32 mouse cellular contexts compared by ENCODE assay signal in the genomic region with DNA sequence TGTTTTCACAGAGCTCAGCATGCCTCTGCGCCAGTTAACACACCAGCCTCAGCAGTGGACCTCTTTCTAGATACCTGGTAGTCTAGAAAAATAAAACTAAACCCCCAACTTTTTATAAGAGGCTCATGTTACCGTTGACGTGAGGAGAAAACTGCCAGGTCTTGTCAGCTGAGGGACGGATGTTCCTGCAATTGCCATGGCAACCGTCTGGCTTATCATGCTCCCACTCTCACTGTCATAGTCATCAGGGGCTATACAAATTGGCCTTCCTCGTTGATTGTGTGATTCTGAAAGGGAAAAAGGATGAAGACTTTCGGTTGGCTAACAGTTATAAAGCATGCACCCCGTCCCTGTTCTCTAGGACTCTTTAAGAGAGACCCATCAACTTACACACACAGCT. TPM values are rescaled to one million over a fixed set of nuclear protein-coding genes. Genes with fewer than 3 reads are reported as not detected.
DNase-seq lines count a peak whose midpoint lies in the region; ATAC-seq and TF ChIP-seq lines count a peak whose summit lies in the region.
"Had no signal": no experiment of that assay in that cellular context is flagged by ENCODE, and none has a peak within 500 bp of the region (broad histone marks: within the 10 kb centered on the region; RNA-seq: fewer than 3 reads in every experiment).

No protein-coding gene starts in this region.

- H3K9ac ChIP-seq in forebrain, embryonic 14.5 days (ENCODE audit: low read length) = no peak overlapping the region
- no peak overlapping the region for H3K9ac ChIP-seq in forebrain, embryonic 11.5 days (ENCODE audit: low read length)
- no peak overlapping the region for H3K9ac ChIP-seq in midbrain, postnatal 0 days (replicated peaks; ENCODE audit: low read length, poor library complexity, severe bottlenecking)
- H3K9ac ChIP-seq: embryonic facial prominence, embryonic 12.5 days; heart, embryonic 15.5 days; hindbrain, embryonic 13.5 days; limb, embryonic 12.5 days; liver, embryonic 15.5 days; lung, embryonic 15.5 days; midbrain, embryonic 12.5 days; stomach, embryonic 15.5 days had no signal

- H3K4me1 ChIP-seq in forebrain, embryonic 14.5 days (ENCODE audit: control insufficient read depth, insufficient read depth, low read length) = no peaks in the 10 kb centered on the region
- H3K4me1 ChIP-seq in forebrain, embryonic 11.5 days (replicated peaks; ENCODE audit: control insufficient read depth, insufficient read depth, low read length) = no peaks in the 10 kb centered on the region
- no peaks in the 10 kb centered on the region for H3K4me1 ChIP-seq in midbrain, postnatal 0 days (ENCODE audit: insufficient read depth, low read length)
- H3K4me1 ChIP-seq in midbrain, embryonic 10.5 days = 0 out of 2 replicates have a peak, but pooled peaks cover 5% of the 10 kb centered on the region
- H3K4me1 ChIP-seq: heart, embryonic 10.5 days; heart, embryonic 15.5 days; limb, embryonic 12.5 days; liver, embryonic 15.5 days; lung, embryonic 15.5 days; midbrain, embryonic 12.5 days; stomach, embryonic 15.5 days had no signal

- no peak for ATAC-seq in forebrain, embryonic 14.5 days
- ATAC-seq in forebrain, embryonic 11.5 days (replicated peaks; ENCODE audit: low FRiP score) = no peak
- 0 out of 2 replicates have a peak, but pooled peaks have one; percentile 10 for ATAC-seq in midbrain, postnatal 0 days (ENCODE audit: low FRiP score)
- ATAC-seq: intestine, embryonic 16.5 days had no signal

- peak; percentile 14 for DNase-seq in forebrain, embryonic 14.5 days (ENCODE audit: low spot score)
- no peak for DNase-seq in forebrain, embryonic 11.5 days (ENCODE audit: low spot score)
- no peak for DNase-seq in midbrain, postnatal 0 days (ENCODE audit: low spot score)
- DNase-seq in midbrain, embryonic 10.5 days (ENCODE audit: low spot score) = no peak
- DNase-seq in layer of hippocampus, adult 2 months (ENCODE audit: low spot score in 2 of 2) = peak; percentile 37 to 58
- no peak for DNase-seq in B cell, adult 2 months
- no peak for DNase-seq in cerebellum, postnatal 36 days
- no peak for DNase-seq in left cerebral cortex, postnatal 14 days (ENCODE audit: low spot score in 2 of 2)
- DNase-seq: adrenal gland, postnatal 25 days; cerebellum, adult 2 months; cerebellum, postnatal 25 days; embryo, embryonic 11 days; gastrocnemius, postnatal 25 days; heart, postnatal 36 days; kidney, adult 9 months; kidney, postnatal 10 days; right cerebral cortex, postnatal 25 days; thymus, adult 18-20 months; thymus, postnatal 25 days had no signal

- intact Hi-C loops in left cerebral cortex, postnatal 14 days (cut with DNase I) = no loop called here

- peaks cover 56% of the 10 kb centered on the region for H3K36me3 ChIP-seq in forebrain, embryonic 14.5 days (ENCODE audit: control insufficient read depth, insufficient read depth, low read length)
- H3K36me3 ChIP-seq in forebrain, embryonic 11.5 days (ENCODE audit: control insufficient read depth, insufficient read depth, low read length) = no peaks in the 10 kb centered on the region; the same call in 1 of the 2 replicates
- peaks cover 30% of the 10 kb centered on the region for H3K36me3 ChIP-seq in midbrain, postnatal 0 days (ENCODE audit: insufficient read depth, low read length)
- peaks cover 88% of the 10 kb centered on the region for H3K36me3 ChIP-seq in midbrain, embryonic 10.5 days

- H3K4me2 ChIP-seq in forebrain, embryonic 14.5 days (ENCODE audit: low read length) = no peak overlapping the region
- H3K4me2 ChIP-seq in forebrain, embryonic 11.5 days (ENCODE audit: low read depth, low read length, severe bottlenecking) = no peak overlapping the region
- no peak overlapping the region for H3K4me2 ChIP-seq in midbrain, postnatal 0 days (ENCODE audit: low read depth, low read length, poor library complexity, severe bottlenecking)
- H3K4me2 ChIP-seq: embryonic facial prominence, embryonic 12.5 days; heart, embryonic 15.5 days; hindbrain, embryonic 13.5 days; limb, embryonic 12.5 days; liver, embryonic 15.5 days; lung, embryonic 15.5 days; midbrain, embryonic 12.5 days; stomach, embryonic 15.5 days had no signal

- no peaks in the 10 kb centered on the region for H3K27me3 ChIP-seq in forebrain, embryonic 14.5 days (replicated peaks; ENCODE audit: control insufficient read depth, insufficient read depth, low read length)
- H3K27me3 ChIP-seq in forebrain, embryonic 11.5 days (ENCODE audit: control insufficient read depth, insufficient read depth, low read length) = no peaks in the 10 kb centered on the region
- H3K27me3 ChIP-seq in midbrain, postnatal 0 days (ENCODE audit: insufficient read depth, low read length) = no peaks in the 10 kb centered on the region
- no peaks in the 10 kb centered on the region for H3K27me3 ChIP-seq in midbrain, embryonic 10.5 days (ENCODE audit: low read depth, poor library complexity, severe bottlenecking)
- H3K27me3 ChIP-seq: embryonic facial prominence, embryonic 12.5 days; heart, embryonic 15.5 days; hindbrain, embryonic 13.5 days; limb, embryonic 12.5 days; liver, embryonic 15.5 days; lung, embryonic 15.5 days; midbrain, embryonic 12.5 days; stomach, embryonic 15.5 days had no signal

- TF ChIP-seq CTCF in midbrain, postnatal 0 days (IDR thresholded peaks at IDR 0.05) = no peak
- TF ChIP-seq CTCF in layer of hippocampus, adult 2 months (conservative IDR thresholded peaks at IDR 0.05) = no peak

- no peaks in the 10 kb centered on the region for H3K9me3 ChIP-seq in forebrain, embryonic 14.5 days (replicated peaks; ENCODE audit: control insufficient read depth, low read length)
- H3K9me3 ChIP-seq in forebrain, embryonic 11.5 days (ENCODE audit: control insufficient read depth, low read length) = no peaks in the 10 kb centered on the region
- H3K9me3 ChIP-seq in midbrain, postnatal 0 days (ENCODE audit: low read length) = no peaks in the 10 kb centered on the region
- H3K9me3 ChIP-seq in midbrain, embryonic 10.5 days (replicated peaks) = no peaks in the 10 kb centered on the region
- H3K9me3 ChIP-seq: embryonic facial prominence, embryonic 12.5 days; heart, embryonic 10.5 days; heart, embryonic 15.5 days; hindbrain, embryonic 13.5 days; limb, embryonic 12.5 days; liver, embryonic 15.5 days; lung, embryonic 15.5 days; midbrain, embryonic 12.5 days; stomach, embryonic 15.5 days had no signal

- no peak overlapping the region for H3K4me3 ChIP-seq in forebrain, embryonic 14.5 days (ENCODE audit: low read depth, low read length)
- H3K4me3 ChIP-seq in forebrain, embryonic 11.5 days (ENCODE audit: low read depth, low read length) = no peak overlapping the region
- no peak overlapping the region for H3K4me3 ChIP-seq in midbrain, postnatal 0 days (ENCODE audit: low read depth, low read length)
- no peak overlapping the region for H3K4me3 ChIP-seq in midbrain, embryonic 10.5 days
- H3K4me3 ChIP-seq in layer of hippocampus, adult 2 months = no peak overlapping the region
- H3K4me3 ChIP-seq: embryonic facial prominence, embryonic 12.5 days; heart, embryonic 10.5 days; heart, embryonic 15.5 days; hindbrain, embryonic 13.5 days; limb, embryonic 12.5 days; liver, embryonic 15.5 days; lung, embryonic 15.5 days; midbrain, embryonic 12.5 days; stomach, embryonic 15.5 days had no signal

- 56% methylated on average over 8 of the region's 8 CpGs for WGBS in forebrain, embryonic 14.5 days
- 70% methylated on average over 8 of the region's 8 CpGs for WGBS in forebrain, embryonic 11.5 days
- WGBS in midbrain, postnatal 0 days = 43% methylated on average over 8 of the region's 8 CpGs
- WGBS in midbrain, embryonic 10.5 days = 73% methylated on average over 8 of the region's 8 CpGs

- H3K27ac ChIP-seq in forebrain, embryonic 14.5 days (ENCODE audit: low read depth, low read length) = no peak overlapping the region
- H3K27ac ChIP-seq in forebrain, embryonic 11.5 days (ENCODE audit: low read depth, low read length) = no peak overlapping the region
- H3K27ac ChIP-seq in midbrain, postnatal 0 days (ENCODE audit: low read depth, low read length) = no peak overlapping the region
- no peak overlapping the region for H3K27ac ChIP-seq in midbrain, embryonic 10.5 days (replicated peaks)
- peak overlapping the region; percentile 70 for H3K27ac ChIP-seq in layer of hippocampus, adult 2 months
- H3K27ac ChIP-seq: embryonic facial prominence, embryonic 12.5 days; heart, embryonic 10.5 days; heart, embryonic 15.5 days; hindbrain, embryonic 13.5 days; limb, embryonic 12.5 days; liver, embryonic 15.5 days; lung, embryonic 15.5 days; midbrain, embryonic 12.5 days; stomach, embryonic 15.5 days had no signal

RNA-seq across cellular contexts. Expression of gene Usp1, which starts 52.1 kb away (rescaled TPM):
- 59.0 and 79.9 TPM in 2 replicates for polyA plus RNA-seq in forebrain, embryonic 14.5 days (2014; fragmentation: Nextera tagmentation; extraction: Ambion mirVana)
- polyA plus RNA-seq in forebrain, embryonic 11.5 days (2014; fragmentation: Nextera tagmentation; extraction: Ambion mirVana) = 153 and 173 TPM in 2 replicates
- total RNA-seq in midbrain, postnatal 0 days (2014; rRNA removed) = 10.6 and 13.0 TPM in 2 replicates
- polyA plus RNA-seq in midbrain, postnatal 0 days (2015; fragmentation: Nextera tagmentation; extraction: Ambion mirVana) = 19.4 and 22.5 TPM in 2 replicates
- polyA plus RNA-seq in midbrain, embryonic 10.5 days (2016; fragmentation: Nextera tagmentation; extraction: Ambion mirVana) = 103 and 116 TPM in 2 replicates
- total RNA-seq in layer of hippocampus, adult 2 months (2021) = 10 to 100 TPM; 26.3 to 26.6 TPM
- 10 to 100 TPM; 13.6 to 20.5 TPM for total RNA-seq in left cerebral cortex, postnatal 14 days (2021)

RNA-seq across cellular contexts. Expression of gene Angptl3, which starts 55.0 kb away (rescaled TPM):
- 0.36 and 0.73 TPM in 2 replicates for polyA plus RNA-seq in forebrain, embryonic 14.5 days (2014; fragmentation: Nextera tagmentation; extraction: Ambion mirVana)
- 1.9 TPM in 2 replicates for polyA plus RNA-seq in forebrain, embryonic 11.5 days (2014; fragmentation: Nextera tagmentation; extraction: Ambion mirVana)
- total RNA-seq in midbrain, postnatal 0 days (2014; rRNA removed) = not detected in 2 replicates
- polyA plus RNA-seq in midbrain, postnatal 0 days (2015; fragmentation: Nextera tagmentation; extraction: Ambion mirVana) = 0.54 and 1.2 TPM in 2 replicates
- polyA plus RNA-seq in midbrain, embryonic 10.5 days (2016; fragmentation: Nextera tagmentation; extraction: Ambion mirVana) = 1.0 and 1.2 TPM in 2 replicates
- not detected for total RNA-seq in layer of hippocampus, adult 2 months (2021)
- total RNA-seq in left cerebral cortex, postnatal 14 days (2021) = not detected
- total RNA-seq: gastrocnemius, postnatal 25 days; left cerebral cortex, postnatal 25 days; neutrophil, adult 5-6 weeks had no signal
- polyA plus RNA-seq: large intestine, adult 2 months had no signal

Comparison
In these comparisons a context has a peak if more than half of its experiments do, and no peak if none do; other contexts are left out.
1. DNase-seq: peak in forebrain, embryonic 14.5 days (single experiment) and layer of hippocampus, adult 2 months (2 of 2); none in forebrain, embryonic 11.5 days (single experiment), midbrain, postnatal 0 days (single experiment), midbrain, embryonic 10.5 days (single experiment), B cell, adult 2 months (0 of 2), cerebellum, postnatal 36 days (0 of 2) and left cerebral cortex, postnatal 14 days (0 of 2).